Mouse (Mus musculus) MEL-GATA-1-ER (cell line): ENCODE data around the gene Gramd1a.
A peak's percentile ranks its signal among the peaks of the same experiment; 100 is the strongest.

Source experiments
- DNase-seq: peaks from one replicate; pipeline ENCODE4 v3.0.0-alpha.2; 2012; ENCODE audit warnings: low read depth; ENCODE audit errors: extremely low read depth

Gene Gramd1a

DNA sequence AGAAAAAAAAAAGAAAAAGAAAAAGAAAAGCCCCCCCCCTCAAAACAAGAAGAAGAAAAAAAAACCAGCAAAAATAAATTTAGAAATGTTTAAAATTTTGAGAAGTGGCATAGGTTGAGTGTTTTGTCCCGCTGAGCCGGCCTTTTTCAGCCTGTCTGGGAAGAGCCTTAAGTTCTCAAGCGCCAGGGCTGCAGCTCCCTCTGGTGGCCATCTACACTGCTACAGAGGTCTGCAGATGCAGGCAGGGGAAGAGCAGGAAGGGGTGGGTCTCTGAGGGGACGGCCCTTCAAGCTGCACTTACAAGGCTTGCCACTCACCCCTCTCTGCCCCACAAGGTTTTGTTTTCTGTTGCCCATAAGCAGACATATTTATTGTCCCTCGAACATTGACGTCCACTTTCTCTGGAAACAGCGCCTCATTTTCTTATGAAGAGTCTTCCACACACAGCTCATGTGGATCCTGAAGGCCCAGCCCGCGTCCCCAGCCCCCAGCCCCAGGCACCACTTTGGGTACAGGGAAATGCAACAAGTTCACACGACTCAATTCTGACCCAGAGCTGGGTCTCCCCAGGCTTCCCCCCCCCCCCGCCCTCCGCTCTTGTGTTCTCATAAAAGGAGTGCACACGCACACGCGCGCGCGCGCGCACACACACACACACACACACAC is 58.0 kb downstream of the Gramd1a start:
- peak; percentile 66 for DNase-seq

DNA sequence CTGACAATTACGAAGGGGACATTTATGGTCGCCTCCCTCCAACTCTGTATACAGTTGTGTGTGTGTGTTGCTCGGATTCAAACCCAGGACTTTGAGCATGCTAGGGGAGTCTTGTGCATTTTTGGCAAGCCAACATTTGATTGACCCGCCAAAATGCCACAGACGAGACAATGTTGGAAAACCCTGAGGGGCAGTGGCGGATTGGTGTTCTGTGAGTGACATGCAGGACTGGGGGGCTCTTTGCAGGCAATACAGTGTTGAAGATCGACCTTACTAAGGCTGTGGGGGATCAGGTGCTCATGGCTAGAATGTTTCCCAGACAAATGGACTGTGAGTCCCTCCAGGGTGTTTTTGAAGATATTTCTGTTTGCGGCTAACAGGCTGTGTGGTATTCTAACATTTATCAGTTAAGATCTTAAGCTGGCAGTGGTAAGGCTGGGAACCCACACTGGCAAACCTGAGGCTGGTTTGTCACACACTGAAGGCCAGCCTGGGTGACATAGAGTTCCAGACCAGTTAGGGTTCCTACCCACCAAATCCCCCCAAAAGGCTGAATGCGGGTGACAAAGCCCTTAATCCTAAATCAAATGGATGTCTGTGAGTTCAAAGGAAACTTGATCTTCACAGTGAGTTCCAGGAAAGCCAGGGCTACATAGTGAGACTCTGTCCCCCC is 58.7 kb downstream of the Gramd1a start:
- no peak for DNase-seq

DNA sequence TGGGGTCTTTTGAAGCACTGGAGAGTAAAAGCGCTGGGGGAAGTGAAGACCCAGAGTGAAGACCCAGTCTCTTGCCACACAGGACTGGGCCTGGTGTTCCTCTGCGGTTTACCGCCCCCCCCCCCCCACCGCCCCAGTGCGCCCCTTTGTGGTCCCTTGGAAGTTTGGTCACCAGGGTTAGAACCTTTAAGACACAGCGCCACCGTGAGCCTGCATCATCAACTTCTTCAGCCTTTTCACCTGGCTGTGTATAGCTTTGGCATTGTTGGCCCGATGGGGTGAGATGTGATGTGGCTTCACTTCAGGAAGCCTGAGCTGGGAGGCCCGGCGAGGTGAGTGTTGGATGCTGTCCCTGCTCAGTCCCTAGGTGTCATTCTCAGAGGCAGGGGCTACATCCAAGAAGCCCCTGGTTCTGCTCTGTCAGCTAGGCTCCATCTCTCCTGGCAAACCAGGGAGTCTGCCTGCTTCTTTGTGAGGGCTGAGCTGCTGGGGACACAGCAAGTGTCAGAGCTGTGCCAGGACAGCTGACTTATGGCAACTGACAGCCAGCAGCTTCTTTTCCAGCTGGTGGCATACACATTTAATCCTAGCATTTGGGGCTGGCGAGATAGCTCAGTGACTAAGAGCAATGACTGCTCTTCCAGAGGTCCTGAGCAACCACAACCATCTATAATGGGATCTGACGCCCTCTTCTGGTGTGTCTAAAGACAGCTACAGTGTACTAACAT is 60.8 kb downstream of the Gramd1a start:
- DNase-seq = no peak

DNA sequence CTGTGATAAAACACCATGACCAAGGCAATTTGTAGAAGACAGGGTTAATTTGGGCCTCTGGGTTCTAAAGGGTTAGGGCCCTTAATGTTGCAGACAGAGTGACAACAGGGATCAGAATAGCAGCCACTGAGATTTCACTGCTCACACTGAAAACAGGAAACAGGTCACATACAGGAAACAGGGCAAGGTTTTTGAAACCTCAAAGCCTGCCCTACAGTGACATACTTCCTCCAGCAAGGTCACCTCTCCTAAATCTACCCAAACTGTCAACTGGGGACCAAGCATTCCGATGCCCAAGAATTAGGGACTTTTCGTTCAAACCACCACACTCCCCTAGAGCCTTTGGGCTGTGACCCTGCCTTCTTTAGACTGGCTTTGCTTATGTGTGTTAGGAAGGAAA is 66.0 kb downstream of the Gramd1a start:
- DNase-seq = no peak

DNA sequence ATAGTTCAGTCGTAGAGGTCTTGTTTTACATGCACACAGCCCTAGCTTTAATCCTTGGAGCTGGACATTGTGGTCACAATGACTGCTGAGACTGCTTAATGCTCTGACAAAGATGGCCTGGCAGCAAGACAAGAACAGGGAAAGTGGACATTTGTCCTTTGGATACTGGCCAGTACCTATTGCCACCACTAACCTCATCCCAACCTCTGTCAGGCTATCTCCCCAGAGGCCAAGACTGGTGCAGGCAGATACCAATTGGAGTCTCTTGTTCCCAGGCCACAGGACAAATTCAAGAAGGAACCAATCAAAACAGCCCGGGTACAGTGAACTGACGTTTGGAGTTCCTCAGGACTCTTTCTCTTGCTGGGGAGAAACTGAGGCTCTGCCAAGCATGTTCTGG is 67.5 kb downstream of the Gramd1a start:
- DNase-seq = no peak

GRCm38 (mm10) chr7:31087262-31087661 is 68.4 kb downstream of the Gramd1a start:
- no peak for DNase-seq

DNA sequence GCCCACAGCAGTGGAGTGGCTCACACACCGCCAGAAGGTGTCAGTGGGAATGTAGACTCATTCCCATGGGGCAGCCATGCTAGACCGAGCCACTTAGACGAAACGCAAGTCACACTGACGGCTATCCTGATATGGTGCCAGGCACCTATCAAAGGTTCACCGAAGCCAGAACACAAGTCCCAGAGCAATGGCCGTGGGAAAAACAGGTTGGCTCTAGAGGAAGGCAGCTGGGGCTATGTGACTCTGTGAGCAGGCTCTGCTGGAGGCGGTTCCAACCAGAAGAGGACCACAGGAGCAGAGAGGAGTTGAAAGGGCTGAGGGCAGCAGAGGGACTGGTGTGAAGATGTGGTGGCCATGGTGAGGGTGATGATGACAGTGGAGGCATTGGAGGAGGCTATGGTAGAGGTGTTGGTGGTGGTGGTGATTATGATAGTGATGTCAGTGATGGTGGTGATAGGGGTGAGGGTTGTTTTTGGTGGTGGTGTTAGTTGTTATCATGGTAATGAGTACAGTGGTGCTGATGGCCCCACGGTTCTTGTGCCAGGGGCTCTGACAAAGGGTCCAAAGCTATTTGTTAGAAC is 69.4 kb downstream of the Gramd1a start:
- no peak for DNase-seq

- DNase-seq = no peak
These were observed 70.5 kb downstream of the Gramd1a start for GRCm38 (mm10) chr7:31085171-31085570.

- no peak for DNase-seq
These were observed 71.6 kb downstream of the Gramd1a start for GRCm38 (mm10) chr7:31084140-31084539.

DNA sequence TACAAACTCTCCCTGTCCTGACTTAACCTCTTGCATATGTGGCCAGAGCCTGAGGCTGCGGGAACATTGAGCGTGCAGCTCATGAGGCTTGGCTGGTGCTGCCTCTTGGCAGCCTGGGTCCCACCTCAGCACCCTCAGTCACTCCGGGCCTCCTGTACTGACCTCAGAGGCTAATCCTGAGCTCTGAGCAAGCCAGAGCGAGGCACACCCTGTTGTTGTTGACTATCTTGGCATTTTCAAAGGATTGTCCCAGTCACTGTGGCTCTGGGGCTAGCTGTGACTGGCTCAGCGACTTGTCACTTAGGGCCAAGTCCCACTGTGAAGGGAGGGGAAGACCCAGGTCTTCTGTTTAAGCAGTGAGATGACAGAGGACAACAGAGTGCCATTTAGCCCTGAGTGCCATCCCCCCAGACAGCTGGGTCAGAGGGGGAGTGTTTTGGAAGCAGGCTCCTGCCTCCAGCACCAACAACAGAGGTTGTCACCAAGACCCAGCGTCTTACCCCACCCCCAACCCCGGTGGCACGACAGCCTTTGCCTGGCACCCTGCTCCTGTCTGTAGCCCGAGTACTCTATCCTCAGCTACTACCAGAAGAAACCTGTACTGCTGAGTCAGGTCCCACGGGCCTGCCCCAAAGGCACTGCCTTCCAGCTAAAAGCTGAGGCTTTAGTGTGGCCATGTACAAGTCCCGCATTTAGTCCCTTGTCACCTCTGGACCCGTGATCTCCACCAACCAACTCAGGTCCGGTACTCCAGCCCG is 72.7 kb downstream of the Gramd1a start:
- no peak for DNase-seq

- DNase-seq = no peak
These were observed 73.6 kb downstream of the Gramd1a start for GRCm38 (mm10) chr7:31082106-31082505.

DNA sequence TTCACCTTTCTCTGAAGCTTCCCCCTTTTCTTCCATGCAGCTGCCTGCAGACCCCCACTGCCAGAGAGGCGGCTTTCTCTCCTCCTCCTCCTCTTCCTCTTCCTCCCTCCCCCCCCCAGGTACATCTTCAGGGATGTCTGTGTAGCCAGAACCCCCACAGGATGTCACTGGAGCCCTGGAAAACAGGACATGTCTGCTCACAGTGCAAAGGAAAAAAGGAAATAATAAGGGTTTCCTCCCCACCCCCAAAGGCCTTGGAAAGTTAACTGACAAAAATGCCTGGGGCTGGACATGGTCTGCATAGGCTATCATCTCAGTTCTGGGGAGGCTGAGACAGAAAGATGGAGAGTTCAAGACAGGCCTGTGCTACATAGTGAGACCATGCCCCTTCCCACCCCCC is 74.6 kb downstream of the Gramd1a start:
- DNase-seq = no peak

DNA sequence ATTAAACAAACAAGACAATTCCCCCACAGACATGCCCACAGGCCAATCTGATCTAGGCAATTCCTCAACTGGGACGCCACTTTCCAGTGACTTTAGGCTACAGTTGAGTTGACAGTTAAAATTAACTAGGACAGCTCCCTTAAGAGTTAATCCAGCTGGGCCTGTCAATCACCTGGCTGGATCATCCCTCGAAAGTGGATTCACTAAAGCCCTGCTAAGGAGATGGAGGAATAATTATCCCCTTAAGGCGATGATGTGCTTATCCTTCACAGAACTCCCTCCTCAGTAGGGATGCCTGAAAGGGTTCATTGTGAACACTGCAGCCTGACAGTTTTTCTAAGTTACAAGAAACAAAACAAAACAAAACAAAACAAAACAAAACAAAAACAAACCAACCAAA is 75.1 kb downstream of the Gramd1a start:
- DNase-seq = no peak
